Mouse (Mus musculus): Measurements from ENCODE around the gene Gapdh. TPM values are rescaled to one million over a fixed set of nuclear protein-coding genes. Genes with fewer than 3 reads are reported as not detected.

Gene Gapdh
- polyA plus RNA-seq, 1 experiment from 2014 or later = 2,124 TPM

GRCm38 (mm10) chr6:125129710-125130402 lies 36.4 kb downstream of the Gapdh start:
- ATAC-seq (replicated peaks; ENCODE audit: low FRiP score) = no peak
- 90% methylated on average over 20 of the region's 20 CpGs for WGBS
- Histone ChIP-seq H3K9me3 (replicated peaks) (no peaks in the 10 kb centered on the region), H3K36me3 (peaks cover 80% of the 10 kb centered on the region), H3K4me2 (no peak overlapping the region), H3K4me1 (peaks cover 22% of the 10 kb centered on the region), H3K27me3 (no peaks in the 10 kb centered on the region), H3K27ac (no peak overlapping the region), H3K4me3 (replicated peaks) (no peak overlapping the region), H3K9ac (no peak overlapping the region)

DNA sequence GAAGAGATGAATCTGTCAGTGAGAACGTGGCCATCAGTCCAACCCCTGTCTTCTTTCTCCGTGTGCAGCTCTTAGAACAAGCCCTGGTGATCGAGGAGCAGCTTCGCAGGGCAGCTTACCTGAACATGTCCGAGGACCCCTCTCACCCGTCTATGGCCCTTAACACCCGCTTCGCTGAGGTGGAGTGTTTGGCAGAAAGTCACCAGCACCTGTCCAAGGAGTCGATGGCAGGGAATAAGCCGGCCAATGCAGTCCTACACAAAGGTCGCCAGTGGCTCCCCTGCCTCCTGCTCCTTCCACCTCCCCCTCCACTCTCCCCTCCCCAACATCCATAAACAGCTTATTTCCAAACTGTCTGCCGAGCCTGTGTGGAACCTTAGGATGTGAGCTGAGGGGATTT lies 37.5 kb downstream of the Gapdh start:
- Histone ChIP-seq H3K9me3 (replicated peaks) (no peaks in the 10 kb centered on the region), H3K36me3 (peaks cover 80% of the 10 kb centered on the region), H3K9ac (no peak overlapping the region), H3K27me3 (no peaks in the 10 kb centered on the region), H3K27ac (no peak overlapping the region), H3K4me3 (replicated peaks) (no peak overlapping the region), H3K4me1 (peaks cover 22% of the 10 kb centered on the region), H3K4me2 (no peak overlapping the region)
- no peak for ATAC-seq (replicated peaks; ENCODE audit: low FRiP score)
- 91% methylated on average over 12 of the region's 12 CpGs for WGBS

DNA sequence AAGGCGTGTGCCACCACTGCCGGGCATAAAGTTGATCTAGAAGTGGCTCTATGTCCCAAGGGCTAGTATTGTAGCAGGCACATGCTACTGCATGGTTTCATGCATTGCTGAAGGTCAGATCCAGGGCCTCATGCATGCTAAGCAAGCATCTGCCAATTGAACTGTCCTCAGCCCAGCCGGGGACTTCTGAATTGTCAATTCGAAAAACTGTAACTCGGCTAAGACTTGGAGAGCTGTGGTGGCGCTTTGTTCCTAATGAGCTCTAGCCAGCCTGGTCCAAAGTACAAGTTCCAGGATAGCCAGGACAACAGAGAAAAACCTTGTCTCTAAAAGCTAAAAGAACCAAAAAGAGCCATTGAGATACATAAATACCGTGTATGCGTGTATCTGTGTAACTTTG lies 46.9 kb downstream of the Gapdh start:
- Histone ChIP-seq H3K9ac (no peak overlapping the region), H3K9me3 (replicated peaks) (no peaks in the 10 kb centered on the region), H3K27ac (no peak overlapping the region), H3K4me1 (no peaks in the 10 kb centered on the region), H3K4me3 (replicated peaks) (no peak overlapping the region), H3K27me3 (no peaks in the 10 kb centered on the region), H3K36me3 (peaks cover 98% of the 10 kb centered on the region), H3K4me2 (no peak overlapping the region)
- WGBS = 95% methylated on average over 8 of the region's 8 CpGs
- ATAC-seq (replicated peaks; ENCODE audit: low FRiP score) = no peak

DNA sequence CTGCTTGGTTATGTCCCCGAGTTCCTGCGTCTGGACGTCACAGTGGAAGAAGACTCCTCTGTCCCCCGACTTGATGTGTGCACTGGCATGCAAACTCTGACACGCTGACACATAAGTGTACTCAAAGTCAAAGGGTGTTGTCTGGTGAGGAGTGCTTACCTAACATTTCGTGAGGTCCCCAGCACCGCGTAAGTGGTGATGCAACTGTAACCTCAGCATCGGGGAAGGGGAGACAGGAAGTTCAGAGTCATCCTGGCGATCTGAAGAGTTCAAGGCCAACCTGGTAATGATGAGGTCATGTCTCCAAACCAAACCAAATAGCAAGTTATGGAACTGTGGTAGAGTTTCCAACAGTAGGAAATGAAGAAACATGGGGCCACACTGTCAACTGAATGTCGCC lies 53.7 kb downstream of the Gapdh start:
- no peak overlapping the region for H3K4me2 ChIP-seq
- no peaks in the 10 kb centered on the region for H3K9me3 ChIP-seq (replicated peaks)
- H3K27me3 ChIP-seq = no peaks in the 10 kb centered on the region
- no peak overlapping the region for H3K9ac ChIP-seq
- H3K4me3 ChIP-seq (replicated peaks) = no peak overlapping the region
- 93% methylated on average over 11 of the region's 11 CpGs for WGBS
- H3K27ac ChIP-seq = no peak overlapping the region
- ATAC-seq (replicated peaks; ENCODE audit: low FRiP score) = no peak
- peaks cover 98% of the 10 kb centered on the region for H3K36me3 ChIP-seq
- no peaks in the 10 kb centered on the region for H3K4me1 ChIP-seq

Small RNA genes lying within 50 kb of the gene (microRNA-seq; reads per million reads assigned to microRNA genes)
- gene Mir3098 = 1.3 reads per million

Other genes starting within 250 kb of the Gapdh start
- 320 TPM in 2 replicates for gene Ptms, start 246.4 kb downstream of the Gapdh start, polyA plus RNA-seq (2015; fragmentation: Nextera tagmentation; extraction: Ambion mirVana)
- gene Mlf2, start 235.1 kb downstream of the Gapdh start, polyA plus RNA-seq (2015; fragmentation: Nextera tagmentation; extraction: Ambion mirVana) = 357 and 385 TPM in 2 replicates
- 163 and 164 TPM in 2 replicates for gene Cops7a, start 200.9 kb downstream of the Gapdh start, polyA plus RNA-seq (2015; fragmentation: Nextera tagmentation; extraction: Ambion mirVana)
- gene Pianp, start 169.8 kb downstream of the Gapdh start, polyA plus RNA-seq (2015; fragmentation: Nextera tagmentation; extraction: Ambion mirVana) = 1.4 and 3.1 TPM in 2 replicates
- 16.1 and 17.8 TPM in 2 replicates for gene Zfp384, start 157.3 kb downstream of the Gapdh start, polyA plus RNA-seq (2015; fragmentation: Nextera tagmentation; extraction: Ambion mirVana)
- gene Ing4, start 126.7 kb downstream of the Gapdh start, polyA plus RNA-seq (2015; fragmentation: Nextera tagmentation; extraction: Ambion mirVana) = 135 and 138 TPM in 2 replicates
- 14.4 and 15.4 TPM in 2 replicates for gene Acrbp, start 116.8 kb downstream of the Gapdh start, polyA plus RNA-seq (2015; fragmentation: Nextera tagmentation; extraction: Ambion mirVana)
- 0.33 and 0.55 TPM in 2 replicates for gene Lpar5, start 98.5 kb downstream of the Gapdh start, polyA plus RNA-seq (2015; fragmentation: Nextera tagmentation; extraction: Ambion mirVana)
- 99.2 and 100 TPM in 2 replicates for gene Chd4, start 70.5 kb downstream of the Gapdh start, polyA plus RNA-seq (2015; fragmentation: Nextera tagmentation; extraction: Ambion mirVana)
- 65.0 and 69.0 TPM in 2 replicates for gene Nop2, start 34.6 kb downstream of the Gapdh start, polyA plus RNA-seq (2015; fragmentation: Nextera tagmentation; extraction: Ambion mirVana)
- gene Iffo1, start 21.2 kb downstream of the Gapdh start, polyA plus RNA-seq (2015; fragmentation: Nextera tagmentation; extraction: Ambion mirVana) = 9.6 and 10.4 TPM in 2 replicates
- 141 and 151 TPM in 2 replicates for gene Ncapd2, start 25.2 kb upstream of the Gapdh start, polyA plus RNA-seq (2015; fragmentation: Nextera tagmentation; extraction: Ambion mirVana)
- gene Mrpl51, start 25.3 kb upstream of the Gapdh start, polyA plus RNA-seq (2015; fragmentation: Nextera tagmentation; extraction: Ambion mirVana) = 220 and 238 TPM in 2 replicates
- gene Vamp1, start 49.1 kb upstream of the Gapdh start, polyA plus RNA-seq (2015; fragmentation: Nextera tagmentation; extraction: Ambion mirVana) = 6.5 and 6.7 TPM in 2 replicates
- 5.4 and 6.1 TPM in 2 replicates for gene Tapbpl, start 65.4 kb upstream of the Gapdh start, polyA plus RNA-seq (2015; fragmentation: Nextera tagmentation; extraction: Ambion mirVana)
- 1.8 and 2.8 TPM in 2 replicates for gene Cd27, start 70.5 kb upstream of the Gapdh start, polyA plus RNA-seq (2015; fragmentation: Nextera tagmentation; extraction: Ambion mirVana)
- gene Tuba3a, start 119.6 kb upstream of the Gapdh start, polyA plus RNA-seq (2015; fragmentation: Nextera tagmentation; extraction: Ambion mirVana) = 0.19 and 0.24 TPM in 2 replicates
- 58.7 and 62.6 TPM in 2 replicates for gene Ltbr, start 147.4 kb upstream of the Gapdh start, polyA plus RNA-seq (2015; fragmentation: Nextera tagmentation; extraction: Ambion mirVana)
- 4.4 and 4.8 TPM in 2 replicates for gene Scnn1a, start 154.2 kb upstream of the Gapdh start, polyA plus RNA-seq (2015; fragmentation: Nextera tagmentation; extraction: Ambion mirVana)
- gene Tnfrsf1a, start 182.9 kb upstream of the Gapdh start, polyA plus RNA-seq (2015; fragmentation: Nextera tagmentation; extraction: Ambion mirVana) = 73.2 and 83.3 TPM in 2 replicates
- 4.7 and 4.9 TPM in 2 replicates for gene Plekhg6, start 214.3 kb upstream of the Gapdh start, polyA plus RNA-seq (2015; fragmentation: Nextera tagmentation; extraction: Ambion mirVana)